Mouse (Mus musculus) thymus, postnatal 0 days (tissue): Measurements from ENCODE around the gene Cacng3. TPM values are rescaled to one million over a fixed set of nuclear protein-coding genes. Genes with fewer than 3 reads are reported as not detected.

Source experiments
- DNase-seq: peaks from one replicate; pipeline ENCODE4 v3.0.0-alpha.2; 2015; ENCODE audit warnings: low spot score
- polyA plus RNA-seq: library from polyadenylated mRNA; unstranded; fragments of >200 nt; fragmentation: Nextera tagmentation; extraction: Ambion mirVana; gene quantifications from 2 replicates; pipeline ENCODE4 v1.2.1, GENCODE M21; 2015

Gene Cacng3
- polyA plus RNA-seq, 1 experiment from 2014 or later = not detected

GRCm38 (mm10) chr7:122716299-122716698, 46.0 kb downstream of the Cacng3 start:
- DNase-seq = no peak

- DNase-seq = no peak
These were observed 48.2 kb downstream of the Cacng3 start for GRCm38 (mm10) chr7:122718540-122718939.

GRCm38 (mm10) chr7:122723358-122723876, 53.1 kb downstream of the Cacng3 start:
- DNase-seq = no peak

- no peak for DNase-seq
These were observed 56.1 kb downstream of the Cacng3 start for GRCm38 (mm10) chr7:122726376-122726775.

GRCm38 (mm10) chr7:122728186-122728585, 57.9 kb downstream of the Cacng3 start:
- no peak for DNase-seq

GRCm38 (mm10) chr7:122728846-122729245, 58.6 kb downstream of the Cacng3 start:
- no peak for DNase-seq

- no peak for DNase-seq
These were observed 65.0 kb downstream of the Cacng3 start for GRCm38 (mm10) chr7:122735323-122735722.

- no peak for DNase-seq
These were observed 68.2 kb downstream of the Cacng3 start for GRCm38 (mm10) chr7:122738541-122738940.

GRCm38 (mm10) chr7:122740663-122741062, 70.4 kb downstream of the Cacng3 start:
- DNase-seq = no peak

GRCm38 (mm10) chr7:122755920-122756603, 85.8 kb downstream of the Cacng3 start:
- DNase-seq = no peak

- no peak for DNase-seq
These were observed 88.4 kb downstream of the Cacng3 start for GRCm38 (mm10) chr7:122758645-122759044.

- DNase-seq = no peak
These were observed 94.2 kb downstream of the Cacng3 start for GRCm38 (mm10) chr7:122764506-122764905.

GRCm38 (mm10) chr7:122768292-122769020, 98.2 kb downstream of the Cacng3 start:
- no peak for DNase-seq

- DNase-seq = no peak
These were observed 109.3 kb downstream of the Cacng3 start for GRCm38 (mm10) chr7:122779601-122780000.

GRCm38 (mm10) chr7:122789929-122790328, 119.6 kb downstream of the Cacng3 start:
- no peak for DNase-seq

GRCm38 (mm10) chr7:122793655-122794346, 123.5 kb downstream of the Cacng3 start:
- no peak for DNase-seq

GRCm38 (mm10) chr7:122795140-122795539, 124.8 kb downstream of the Cacng3 start:
- DNase-seq = no peak

- no peak for DNase-seq
These were observed 130.5 kb downstream of the Cacng3 start for GRCm38 (mm10) chr7:122800821-122801220.

GRCm38 (mm10) chr7:122803839-122804496, 133.7 kb downstream of the Cacng3 start:
- DNase-seq = no peak

- DNase-seq = no peak
These were observed 136.2 kb downstream of the Cacng3 start for GRCm38 (mm10) chr7:122806531-122806930.

GRCm38 (mm10) chr7:122813724-122814123, 143.4 kb downstream of the Cacng3 start:
- DNase-seq = no peak
